Mouse (Mus musculus) lung, adult 2 months (tissue): ENCODE measurements around the gene Pts.

Experiments used
- CTCF ChIP-seq: fragments of 200-500 bp; IDR thresholded peaks from 2 replicates; pipeline ENCODE4 v1.5.1; 2011; ENCODE audit warnings: mild to moderate bottlenecking, low read length, control low read depth; ENCODE audit not compliant: insufficient read depth
- POLR2A ChIP-seq: fragments of 200-500 bp; IDR thresholded peaks from 2 replicates; pipeline ENCODE4 v1.6.1; 2011; ENCODE audit warnings: low read depth, mild to moderate bottlenecking, control low read depth, low read length, borderline replicate concordance; ENCODE audit errors: extremely low read depth

GRCm38 (mm10) chr9:50527860-50528259 is 664 bp downstream of the Pts start:
- TF ChIP-seq CTCF (no peak), POLR2A (no peak)
